Mouse (Mus musculus) adrenal gland, adult 18-20 months (tissue): Measurements from ENCODE around the gene Ckm. TPM values are rescaled to one million over a fixed set of nuclear protein-coding genes. Genes with fewer than 3 reads are reported as not detected.

Experiments used
- DNase-seq, 2 experiments: peaks; one replicate each; pipeline ENCODE4 v3.0.0; 2021 to 2022; ENCODE audit warnings: low spot score in 2 of 2
- microRNA-seq, 2 experiments: library from miRNA; unstranded; fragments of <30 nt; microRNA quantifications; one replicate each; pipeline ENCODE4 v1.2.0; 2021; ENCODE audit warnings: borderline number of aligned reads in 2 of 2
- total RNA-seq, 2 experiments: library from RNA; stranded (reverse); gene quantifications; 1 replicate in 1 of 2; 2 replicates in 1 of 2; pipeline ENCODE4 v1.2.3; 2021

The Ckm gene
- total RNA-seq, 2 experiments from 2014 or later: 14.7 TPM; not detected in 1

- no peak for DNase-seq
Observed at GRCm38 (mm10) chr7:19464367-19465307, 60.1 kb downstream of the Ckm start.

GRCm38 (mm10) chr7:19466602-19467145 lies 62.1 kb downstream of the Ckm start:
- no peak for DNase-seq

- DNase-seq: no peak
Observed at GRCm38 (mm10) chr7:19467638-19468037, 63.1 kb downstream of the Ckm start.

- DNase-seq: no peak
Observed at GRCm38 (mm10) chr7:19468279-19468678, 63.7 kb downstream of the Ckm start.

- DNase-seq: no peak
Observed at GRCm38 (mm10) chr7:19469404-19469803, 64.8 kb downstream of the Ckm start.

GRCm38 (mm10) chr7:19470308-19470707 lies 65.7 kb downstream of the Ckm start:
- DNase-seq: no peak

GRCm38 (mm10) chr7:19472403-19472802 lies 67.8 kb downstream of the Ckm start:
- no peak for DNase-seq

Small RNA genes lying within 50 kb of the gene (microRNA-seq; reads per million reads assigned to microRNA genes)
- 0 reads per million in 2 experiments for gene Mir343

Other genes starting within 250 kb of the Ckm start
- gene Gipr, start 238.6 kb upstream of the Ckm start, total RNA-seq: under 1 TPM; 0.60 to 0.70 TPM
- 10 to 100 TPM; 33.9 to 43.9 TPM for gene Eml2, start 228.4 kb upstream of the Ckm start, total RNA-seq
- 10 to 100 TPM in 1 of 2 experiments, 1 to 10 TPM in 1; 7.7 to 17.3 TPM for gene Gpr4, start 192.2 kb upstream of the Ckm start, total RNA-seq
- gene Opa3, start 176.4 kb upstream of the Ckm start, total RNA-seq: 10 to 100 TPM; 40.8 to 56.7 TPM
- 10 to 100 TPM; 42.9 to 56.4 TPM for gene Vasp, start 133.0 kb upstream of the Ckm start, total RNA-seq
- not detected for gene Ppm1n, start 124.7 kb upstream of the Ckm start, total RNA-seq
- gene Rtn2, start 122.2 kb upstream of the Ckm start, total RNA-seq: 1 to 10 TPM; 5.0 to 8.6 TPM
- 10 to 100 TPM; 15.9 to 23.2 TPM for gene Fosb, start 94.7 kb upstream of the Ckm start, total RNA-seq
- gene Ercc1, start 60.0 kb upstream of the Ckm start, total RNA-seq: 10 to 100 TPM; 31.2 to 41.0 TPM
- 10 to 100 TPM; 13.3 to 13.7 TPM for gene Cd3eap, start 45.3 kb upstream of the Ckm start, total RNA-seq
- gene Ppp1r13l, start 45.0 kb upstream of the Ckm start, total RNA-seq: 1 to 10 TPM; 5.9 to 6.7 TPM
- gene Ercc2, start 22.8 kb upstream of the Ckm start, total RNA-seq: 10 to 100 TPM; 27.1 to 30.9 TPM
- 1 to 10 TPM; 1.3 to 3.7 TPM for gene Klc3, start 672 bp upstream of the Ckm start, total RNA-seq
- 10 to 100 TPM; 35.9 to 54.0 TPM for gene Mark4, start 54.0 kb downstream of the Ckm start, total RNA-seq
- gene Exoc3l2, start 58.6 kb downstream of the Ckm start, total RNA-seq: 10 to 100 TPM; 31.7 to 36.8 TPM
- 10 to 100 TPM in 1 of 2 experiments, 1 to 10 TPM in 1; 8.4 to 10.0 TPM for gene Bloc1s3, start 103.6 kb downstream of the Ckm start, total RNA-seq
- gene Trappc6a, start 103.6 kb downstream of the Ckm start, total RNA-seq: 10 to 100 TPM; 70.0 to 92.4 TPM
- gene Nkpd1, start 113.1 kb downstream of the Ckm start, total RNA-seq: under 1 TPM in 1 of 2 experiments, not detected in 1; 0.17 TPM
- 10 to 100 TPM; 72.8 to 73.6 TPM for gene Ppp1r37, start 158.3 kb downstream of the Ckm start, total RNA-seq
- 1 to 10 TPM in 1 of 2 experiments, under 1 TPM in 1; 0.46 to 1.2 TPM for gene Zfp296, start 172.5 kb downstream of the Ckm start, total RNA-seq
- gene Gemin7, start 172.8 kb downstream of the Ckm start, total RNA-seq: 10 to 100 TPM; 66.7 to 85.1 TPM
- gene Clasrp, start 199.7 kb downstream of the Ckm start, total RNA-seq: 10 to 100 TPM; 36.5 to 36.9 TPM
- gene Relb, start 224.7 kb downstream of the Ckm start, total RNA-seq: 10 to 100 TPM; 31.9 TPM